Mouse (Mus musculus) mammary gland, adult 2 months (tissue): ENCODE results near the gene Cdv3. TPM values are rescaled to one million over a fixed set of nuclear protein-coding genes. Genes with fewer than 3 reads are reported as not detected.

Experiments
- polyA plus RNA-seq: library from polyadenylated mRNA; depleted of rRNA; stranded (reverse); fragments of >200 nt; gene quantifications from 2 replicates; pipeline ENCODE4 v1.2.3, GENCODE M21; 2012; ENCODE audit warnings: low replicate concordance; rRNA removed

The Cdv3 gene
- 26.1 and 71.6 TPM in 2 replicates for polyA plus RNA-seq

GRCm38 (mm10) chr9:103365290-103366247 is at the start of gene Cdv3:
Cdv3 (minus strand) TSS chr9:103365840.

DNA sequence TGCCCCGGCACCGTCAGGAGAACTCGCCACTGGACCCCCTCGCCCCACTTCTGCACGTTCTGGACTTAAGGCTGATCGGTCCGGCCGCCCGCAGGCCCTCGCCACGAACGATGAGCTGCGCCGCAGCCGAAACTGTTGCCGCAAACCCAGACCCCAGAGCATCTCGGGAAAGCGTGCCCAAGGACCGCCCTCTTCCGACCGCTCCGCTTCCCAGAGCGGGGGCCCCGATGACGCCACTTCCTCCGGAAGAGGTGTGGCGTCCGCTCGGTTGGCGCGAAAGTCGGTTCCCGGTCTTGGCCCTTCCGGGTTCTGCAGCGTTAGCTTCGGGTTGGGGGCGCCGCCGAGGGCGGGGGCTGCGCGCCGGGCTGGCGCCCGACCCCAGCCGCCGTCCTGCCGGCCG is 60.7 kb downstream of the Cdv3 start, which contains the start of the genes 1300017J02Rik and Topbp1:
Gene 1300017J02Rik (minus strand): TSS at position 156 of the 400 bp plus-strand sequence.
Gene Topbp1 (plus strand): TSS at position 289 of the 400 bp plus-strand sequence.

Other genes starting within 250 kb of the Cdv3 start
- gene Srprb, start 163.7 kb downstream of the Cdv3 start, polyA plus RNA-seq: 50.2 and 61.5 TPM in 2 replicates
- gene Gm20425, start 135.5 kb downstream of the Cdv3 start, polyA plus RNA-seq: 0.08 and 0.11 TPM in 2 replicates
- 1,585 and 2,459 TPM in 2 replicates for gene Trf, start 135.4 kb downstream of the Cdv3 start, polyA plus RNA-seq
- gene 1300017J02Rik, start 60.8 kb downstream of the Cdv3 start, polyA plus RNA-seq: 0.49 and 1.1 TPM in 2 replicates
- gene Topbp1, start 60.6 kb downstream of the Cdv3 start, polyA plus RNA-seq: 8.6 and 10.8 TPM in 2 replicates
- gene Bfsp2, start 114.6 kb upstream of the Cdv3 start, polyA plus RNA-seq: 2.1 and 2.7 TPM in 2 replicates